Mouse (Mus musculus): ENCODE data around the gene Treml4. TPM values are rescaled to one million over a fixed set of nuclear protein-coding genes. Genes with fewer than 3 reads are reported as not detected.
A peak's percentile ranks its signal among the peaks of the same experiment; 100 is the strongest.

Treml4 gene
- polyA plus RNA-seq, 1 experiment: not detected

DNA sequence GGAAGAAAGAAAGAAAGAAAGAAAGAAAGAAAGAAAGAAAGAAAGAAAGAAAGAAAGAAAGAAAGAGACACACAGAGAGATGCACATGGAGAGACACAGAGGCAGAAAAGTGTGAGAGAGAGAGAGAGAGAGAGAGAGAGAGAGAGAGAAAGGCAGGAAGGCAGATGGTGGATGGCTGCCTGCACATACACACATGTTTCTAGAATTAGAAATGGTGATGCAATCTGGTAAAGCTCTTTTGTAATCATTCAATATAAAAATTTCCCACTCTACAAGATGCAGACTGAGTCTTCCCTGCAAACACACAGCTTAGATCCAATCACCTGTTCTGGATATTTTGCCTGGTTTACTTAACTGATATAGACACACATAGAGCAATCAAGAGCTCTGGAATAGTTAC, 15.1 kb upstream of the Treml4 start:
- H3K36me3 ChIP-seq (ENCODE audit: control insufficient read depth, insufficient read depth): no peaks in the 10 kb centered on the region
- TF ChIP-seq REST (IDR thresholded peaks at IDR 0.05; ENCODE audit: insufficient read depth, insufficient read length) (no peak), CEBPB (IDR thresholded peaks at IDR 0.05; ENCODE audit: insufficient read depth, poor library complexity, severe bottlenecking) (peak; percentile 78)
- H3K27me3 ChIP-seq (ENCODE audit: control insufficient read depth, insufficient read depth, insufficient read length): no peaks in the 10 kb centered on the region
- H3K4me3 ChIP-seq: no peak overlapping the region
- no peak overlapping the region for H3K4me2 ChIP-seq (ENCODE audit: low read depth)
- H3K79me2 ChIP-seq (ENCODE audit: control insufficient read depth, insufficient read depth): no peaks in the 10 kb centered on the region
- no peak overlapping the region for H3ac ChIP-seq (ENCODE audit: control insufficient read depth, insufficient read length)

DNA sequence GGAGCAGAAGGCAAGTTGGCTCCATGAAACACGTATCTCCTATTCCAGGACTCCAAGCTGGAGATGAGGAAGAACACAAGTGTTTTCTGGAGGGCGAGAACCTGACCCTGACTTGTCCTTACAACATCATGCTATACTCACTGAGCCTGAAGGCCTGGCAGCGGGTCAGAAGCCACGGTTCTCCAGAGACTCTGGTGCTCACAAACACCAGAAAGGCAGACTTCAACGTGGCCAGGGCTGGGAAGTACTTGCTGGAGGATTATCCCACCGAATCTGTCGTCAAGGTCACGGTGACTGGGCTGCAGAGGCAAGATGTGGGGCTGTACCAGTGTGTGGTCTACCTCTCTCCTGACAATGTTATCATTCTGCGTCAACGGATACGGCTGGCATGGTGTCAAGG, 14.6 kb upstream of the Treml4 start:
- Histone ChIP-seq H3K27me3 (ENCODE audit: control insufficient read depth, insufficient read depth, insufficient read length) (no peaks in the 10 kb centered on the region), H3K79me2 (ENCODE audit: control insufficient read depth, insufficient read depth) (no peaks in the 10 kb centered on the region), H3K4me2 (ENCODE audit: low read depth) (no peak overlapping the region), H3K36me3 (ENCODE audit: control insufficient read depth, insufficient read depth) (no peaks in the 10 kb centered on the region), H3K4me3 (no peak overlapping the region), H3ac (ENCODE audit: control insufficient read depth, insufficient read length) (no peak overlapping the region)
- TF ChIP-seq TCF3 (IDR thresholded peaks at IDR 0.05; ENCODE audit: insufficient read length, low read depth): no peak
- no peak for TF ChIP-seq TCF12 (IDR thresholded peaks at IDR 0.05; ENCODE audit: insufficient read depth, poor library complexity, severe bottlenecking)
- no peak for TF ChIP-seq POLR2A (IDR thresholded peaks at IDR 0.05; ENCODE audit: insufficient read length, low read depth)
- TF ChIP-seq CEBPB (IDR thresholded peaks at IDR 0.05; ENCODE audit: insufficient read depth, poor library complexity, severe bottlenecking): no peak
- no peak for TF ChIP-seq POLR2AphosphoS2 (IDR thresholded peaks at IDR 0.05; ENCODE audit: insufficient read length, low read depth)
- no peak for TF ChIP-seq MYOD1 (IDR thresholded peaks at IDR 0.05; ENCODE audit: control insufficient read depth in 1 of 3, insufficient read length in 2 of 3, low read depth in 2 of 3)
- TF ChIP-seq USF1 (IDR thresholded peaks at IDR 0.05; ENCODE audit: low read depth): no peak

DNA sequence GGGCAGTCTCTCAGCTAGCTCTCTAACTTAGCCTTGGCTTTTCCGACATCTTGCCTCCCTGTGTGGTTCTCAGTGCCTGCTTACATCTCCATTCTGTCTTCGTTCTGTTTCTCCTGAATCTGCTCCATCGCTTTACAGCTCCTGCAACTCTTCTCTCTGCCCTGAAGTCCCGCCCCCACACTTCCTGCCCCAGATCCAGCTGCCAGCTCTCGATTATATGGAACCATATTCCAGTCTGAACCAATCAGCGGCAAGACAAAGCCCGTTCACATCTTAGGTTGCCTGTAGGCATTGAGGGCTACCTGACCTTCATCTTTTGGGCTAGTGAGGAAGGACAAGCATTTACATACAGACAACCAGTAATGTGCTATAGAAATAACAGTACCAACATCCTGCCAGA, 13.5 kb upstream of the Treml4 start:
- H3ac ChIP-seq (ENCODE audit: control insufficient read depth, insufficient read length): no peak overlapping the region
- no peaks in the 10 kb centered on the region for H3K27me3 ChIP-seq (ENCODE audit: control insufficient read depth, insufficient read depth, insufficient read length)
- no peak for TF ChIP-seq TCF3 (IDR thresholded peaks at IDR 0.05; ENCODE audit: insufficient read length, low read depth)
- no peaks in the 10 kb centered on the region for H3K36me3 ChIP-seq (ENCODE audit: control insufficient read depth, insufficient read depth)
- H3K4me2 ChIP-seq (ENCODE audit: low read depth): no peak overlapping the region
- no peaks in the 10 kb centered on the region for H3K79me2 ChIP-seq (ENCODE audit: control insufficient read depth, insufficient read depth)
- no peak overlapping the region for H3K4me3 ChIP-seq

DNA sequence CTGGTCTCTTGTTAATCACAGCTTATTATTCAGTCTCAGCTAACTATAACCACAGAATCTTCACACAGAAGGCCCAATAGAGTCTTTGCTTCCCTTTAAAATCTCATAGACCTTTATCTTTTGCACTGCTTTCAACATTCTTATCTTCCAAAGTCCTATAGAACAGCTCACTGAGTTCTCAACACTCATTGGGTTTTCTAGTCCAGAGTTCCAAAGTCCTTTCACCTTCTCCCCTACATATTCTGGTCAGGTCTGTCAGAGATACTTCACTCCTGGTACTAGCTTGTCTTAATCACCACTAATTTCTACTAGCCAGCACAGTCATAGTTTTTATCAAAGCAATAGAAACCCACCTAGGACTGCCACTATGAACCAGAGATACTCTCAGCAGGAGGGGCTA, 7.5 kb upstream of the Treml4 start:
- H3ac ChIP-seq (ENCODE audit: control insufficient read depth, insufficient read length): no peak overlapping the region
- H3K79me2 ChIP-seq (ENCODE audit: control insufficient read depth, insufficient read depth): no peaks in the 10 kb centered on the region
- no peaks in the 10 kb centered on the region for H3K27me3 ChIP-seq (ENCODE audit: control insufficient read depth, insufficient read depth, insufficient read length)
- no peaks in the 10 kb centered on the region for H3K36me3 ChIP-seq (ENCODE audit: control insufficient read depth, insufficient read depth)
- no peak overlapping the region for H3K4me3 ChIP-seq
- H3K4me2 ChIP-seq (ENCODE audit: low read depth): no peak overlapping the region
- TF ChIP-seq SRF (IDR thresholded peaks at IDR 0.05; ENCODE audit: control insufficient read depth, insufficient read length, low read depth): no peak
- no peak for TF ChIP-seq USF1 (IDR thresholded peaks at IDR 0.05; ENCODE audit: low read depth)
- no peak for TF ChIP-seq MYOG (IDR thresholded peaks at IDR 0.05; ENCODE audit: control insufficient read depth in 1 of 3, insufficient read depth in 1 of 3, insufficient read length in 2 of 3, low read depth in 2 of 3)
- TF ChIP-seq TCF12 (IDR thresholded peaks at IDR 0.05; ENCODE audit: insufficient read depth, poor library complexity, severe bottlenecking): no peak
- TF ChIP-seq E2F4 (IDR thresholded peaks at IDR 0.05; ENCODE audit: insufficient read depth): no peak
- no peak for TF ChIP-seq TCF3 (IDR thresholded peaks at IDR 0.05; ENCODE audit: insufficient read length, low read depth)
- no peak for TF ChIP-seq CEBPB (IDR thresholded peaks at IDR 0.05; ENCODE audit: insufficient read depth, poor library complexity, severe bottlenecking)
- TF ChIP-seq REST (IDR thresholded peaks at IDR 0.05; ENCODE audit: insufficient read depth, insufficient read length): no peak
- no peak for TF ChIP-seq POLR2A (IDR thresholded peaks at IDR 0.05; ENCODE audit: insufficient read length, low read depth)
- TF ChIP-seq MAX (IDR thresholded peaks at IDR 0.05; ENCODE audit: low read depth): no peak
- no peak for TF ChIP-seq POLR2AphosphoS2 (IDR thresholded peaks at IDR 0.05; ENCODE audit: insufficient read length, low read depth)
- no peak for TF ChIP-seq MYOD1 (IDR thresholded peaks at IDR 0.05; ENCODE audit: control insufficient read depth in 1 of 3, insufficient read length in 2 of 3, low read depth in 2 of 3)

DNA sequence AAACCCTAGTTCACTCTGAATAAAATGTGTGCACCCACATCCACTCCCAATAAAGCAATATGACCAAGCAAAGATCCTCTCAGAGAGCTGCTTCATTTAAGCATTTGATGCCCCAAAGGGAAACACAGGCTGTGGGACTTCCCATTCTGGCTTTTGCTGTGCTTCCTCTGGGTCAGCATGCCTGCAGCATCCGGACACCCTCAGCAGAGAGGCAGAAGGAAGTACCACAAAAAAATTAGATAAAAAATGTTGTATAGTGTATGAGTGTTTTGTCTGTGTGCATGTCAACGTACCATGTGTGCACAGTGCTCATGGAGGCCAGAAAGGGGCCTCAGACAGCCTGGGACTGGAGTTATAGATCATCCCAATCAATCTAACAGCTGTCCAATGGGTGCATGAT, 2.2 kb upstream of the Treml4 start:
- H3K36me3 ChIP-seq (ENCODE audit: control insufficient read depth, insufficient read depth): no peaks in the 10 kb centered on the region

DNA sequence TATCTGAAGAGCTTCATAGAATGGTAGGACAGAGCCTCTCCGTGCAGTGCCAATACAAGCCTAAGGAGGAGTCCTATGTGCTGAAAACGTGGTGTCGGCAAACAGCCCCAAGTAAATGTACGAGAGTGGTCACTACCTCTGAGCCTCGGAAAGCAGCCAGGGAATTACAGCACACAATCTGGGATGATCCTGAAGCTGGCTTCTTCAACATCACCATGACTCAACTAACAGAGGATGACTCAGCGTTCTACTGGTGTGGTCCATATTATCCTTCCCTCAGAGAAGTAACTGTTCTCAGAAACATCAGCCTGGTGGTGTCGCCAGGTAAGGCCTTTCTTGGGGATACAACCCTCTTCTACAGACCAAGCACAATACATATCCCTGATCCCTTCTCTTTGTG, 567 bp downstream of the Treml4 start:
- Histone ChIP-seq H3K27me3 (ENCODE audit: control insufficient read depth, insufficient read depth, insufficient read length) (no peaks in the 10 kb centered on the region), H3ac (ENCODE audit: control insufficient read depth, insufficient read length) (no peak overlapping the region), H3K4me2 (ENCODE audit: low read depth) (no peak overlapping the region), H3K79me2 (ENCODE audit: control insufficient read depth, insufficient read depth) (no peaks in the 10 kb centered on the region), H3K36me3 (ENCODE audit: control insufficient read depth, insufficient read depth) (no peaks in the 10 kb centered on the region), H3K4me3 (no peak overlapping the region)
- no peak for TF ChIP-seq TCF3 (IDR thresholded peaks at IDR 0.05; ENCODE audit: insufficient read length, low read depth)
- TF ChIP-seq E2F4 (IDR thresholded peaks at IDR 0.05; ENCODE audit: insufficient read depth): no peak
- TF ChIP-seq POLR2A (IDR thresholded peaks at IDR 0.05; ENCODE audit: insufficient read length, low read depth): no peak
- TF ChIP-seq CEBPB (IDR thresholded peaks at IDR 0.05; ENCODE audit: insufficient read depth, poor library complexity, severe bottlenecking): no peak
- TF ChIP-seq MAX (IDR thresholded peaks at IDR 0.05; ENCODE audit: low read depth): no peak
- no peak for TF ChIP-seq TCF12 (IDR thresholded peaks at IDR 0.05; ENCODE audit: insufficient read depth, poor library complexity, severe bottlenecking)
- no peak for TF ChIP-seq SRF (IDR thresholded peaks at IDR 0.05; ENCODE audit: control insufficient read depth, insufficient read length, low read depth)
- no peak for TF ChIP-seq MYOD1 (IDR thresholded peaks at IDR 0.05; ENCODE audit: control insufficient read depth in 1 of 3, insufficient read length in 2 of 3, low read depth in 2 of 3)
- TF ChIP-seq REST (IDR thresholded peaks at IDR 0.05; ENCODE audit: insufficient read depth, insufficient read length): no peak
- TF ChIP-seq POLR2AphosphoS2 (IDR thresholded peaks at IDR 0.05; ENCODE audit: insufficient read length, low read depth): no peak

More for the DNA sequence above, 2.2 kb upstream of the Treml4 start:
- no peak overlapping the region for H3K4me3 ChIP-seq
- no peaks in the 10 kb centered on the region for H3K27me3 ChIP-seq (ENCODE audit: control insufficient read depth, insufficient read depth, insufficient read length)
- no peaks in the 10 kb centered on the region for H3K79me2 ChIP-seq (ENCODE audit: control insufficient read depth, insufficient read depth)
- TF ChIP-seq SRF (IDR thresholded peaks at IDR 0.05; ENCODE audit: control insufficient read depth, insufficient read length, low read depth) (no peak), MAX (IDR thresholded peaks at IDR 0.05; ENCODE audit: low read depth) (no peak), POLR2AphosphoS2 (IDR thresholded peaks at IDR 0.05; ENCODE audit: insufficient read length, low read depth) (no peak), USF1 (IDR thresholded peaks at IDR 0.05; ENCODE audit: low read depth) (no peak)
- H3ac ChIP-seq (ENCODE audit: control insufficient read depth, insufficient read length): no peak overlapping the region
- no peak overlapping the region for H3K4me2 ChIP-seq (ENCODE audit: low read depth)
